Mouse (Mus musculus): ENCODE measurements at regions not wholly inside any gene's neighbourhood (a gene's known extent, or its start where the extent isn't known, plus 50 kb on each side); places are given as distances from the start of the nearest gene placed in this dataset.

GRCm38 (mm10) chr3:149179486-149180116 is 189.2 kb upstream of the Adgrl2 start:
- no peak for DNase-seq (ENCODE audit: low read depth, low spot score)

- DNase-seq (ENCODE audit: low read depth, low spot score) = no peak
Measured at GRCm38 (mm10) chr3:149178891-149179290, 188.5 kb upstream of the Adgrl2 start.

- DNase-seq (ENCODE audit: low read depth, low spot score) = no peak
Measured at GRCm38 (mm10) chr3:149174689-149175390, 184.5 kb upstream of the Adgrl2 start.

- DNase-seq (ENCODE audit: low read depth, low spot score) = no peak
Measured at GRCm38 (mm10) chr3:149173537-149173936, 183.2 kb upstream of the Adgrl2 start.

- no peak for DNase-seq (ENCODE audit: low read depth, low spot score)
Measured at GRCm38 (mm10) chr3:149171766-149172165, 181.4 kb upstream of the Adgrl2 start.

- DNase-seq (ENCODE audit: low read depth, low spot score) = no peak
Measured at GRCm38 (mm10) chr3:149170191-149170590, 179.8 kb upstream of the Adgrl2 start.

GRCm38 (mm10) chr3:149169442-149169841 is 179.1 kb upstream of the Adgrl2 start:
- no peak for DNase-seq (ENCODE audit: low read depth, low spot score)

- DNase-seq (ENCODE audit: low read depth, low spot score) = no peak
Measured at GRCm38 (mm10) chr3:149167997-149168396, 177.6 kb upstream of the Adgrl2 start.

- no peak for DNase-seq (ENCODE audit: low read depth, low spot score)
Measured at GRCm38 (mm10) chr3:149164804-149165203, 174.4 kb upstream of the Adgrl2 start.

GRCm38 (mm10) chr3:149163591-149163990 is 173.2 kb upstream of the Adgrl2 start:
- no peak for DNase-seq (ENCODE audit: low read depth, low spot score)

- DNase-seq (ENCODE audit: low read depth, low spot score) = no peak
Measured at GRCm38 (mm10) chr3:149160833-149161232, 170.5 kb upstream of the Adgrl2 start.

GRCm38 (mm10) chr3:149157381-149157780 is 167.0 kb upstream of the Adgrl2 start:
- DNase-seq (ENCODE audit: low read depth, low spot score) = no peak

GRCm38 (mm10) chr3:149152312-149152711 is 162.0 kb upstream of the Adgrl2 start:
- no peak for DNase-seq (ENCODE audit: low read depth, low spot score)

- DNase-seq (ENCODE audit: low read depth, low spot score) = no peak
Measured at GRCm38 (mm10) chr3:149150796-149151195, 160.4 kb upstream of the Adgrl2 start.

- no peak for DNase-seq (ENCODE audit: low read depth, low spot score)
Measured at GRCm38 (mm10) chr3:149148608-149149007, 158.3 kb upstream of the Adgrl2 start.

GRCm38 (mm10) chr3:149147916-149148315 is 157.6 kb upstream of the Adgrl2 start:
- DNase-seq (ENCODE audit: low read depth, low spot score) = no peak

GRCm38 (mm10) chr3:149146673-149147072 is 156.3 kb upstream of the Adgrl2 start:
- no peak for DNase-seq (ENCODE audit: low read depth, low spot score)

- DNase-seq (ENCODE audit: low read depth, low spot score) = no peak
Measured at GRCm38 (mm10) chr3:149140461-149140860, 150.1 kb upstream of the Adgrl2 start.

GRCm38 (mm10) chr3:149134028-149134938 is 143.9 kb upstream of the Adgrl2 start:
- no peak for DNase-seq (ENCODE audit: low read depth, low spot score)

GRCm38 (mm10) chr3:149118806-149119205 is 128.5 kb upstream of the Adgrl2 start:
- DNase-seq (ENCODE audit: low read depth, low spot score) = no peak

GRCm38 (mm10) chr3:149117684-149118056 is 127.3 kb upstream of the Adgrl2 start:
- DNase-seq (ENCODE audit: low read depth, low spot score) = no peak

GRCm38 (mm10) chr3:149117018-149117683 is 126.8 kb upstream of the Adgrl2 start:
- DNase-seq (ENCODE audit: low read depth, low spot score) = no peak
